Mouse (Mus musculus) R1 (cell line): Measurements from ENCODE around the gene Uqcc3.
A peak's percentile ranks its signal among the peaks of the same experiment; 100 is the strongest.
"Not testable (repeated sequence)": the region's sequence is repeated elsewhere in the genome, so short reads cannot be mapped to it uniquely, and the experiment has no call there.

Experiments used
- DNase-seq: peaks from one replicate; pipeline ENCODE4 v3.0.0-alpha.2; 2018; ENCODE audit warnings: low read depth, low spot score

Gene Uqcc3

GRCm38 (mm10) chr19:8895397-8895960 is 14.8 kb upstream of the Uqcc3 start:
- DNase-seq = no peak

DNA sequence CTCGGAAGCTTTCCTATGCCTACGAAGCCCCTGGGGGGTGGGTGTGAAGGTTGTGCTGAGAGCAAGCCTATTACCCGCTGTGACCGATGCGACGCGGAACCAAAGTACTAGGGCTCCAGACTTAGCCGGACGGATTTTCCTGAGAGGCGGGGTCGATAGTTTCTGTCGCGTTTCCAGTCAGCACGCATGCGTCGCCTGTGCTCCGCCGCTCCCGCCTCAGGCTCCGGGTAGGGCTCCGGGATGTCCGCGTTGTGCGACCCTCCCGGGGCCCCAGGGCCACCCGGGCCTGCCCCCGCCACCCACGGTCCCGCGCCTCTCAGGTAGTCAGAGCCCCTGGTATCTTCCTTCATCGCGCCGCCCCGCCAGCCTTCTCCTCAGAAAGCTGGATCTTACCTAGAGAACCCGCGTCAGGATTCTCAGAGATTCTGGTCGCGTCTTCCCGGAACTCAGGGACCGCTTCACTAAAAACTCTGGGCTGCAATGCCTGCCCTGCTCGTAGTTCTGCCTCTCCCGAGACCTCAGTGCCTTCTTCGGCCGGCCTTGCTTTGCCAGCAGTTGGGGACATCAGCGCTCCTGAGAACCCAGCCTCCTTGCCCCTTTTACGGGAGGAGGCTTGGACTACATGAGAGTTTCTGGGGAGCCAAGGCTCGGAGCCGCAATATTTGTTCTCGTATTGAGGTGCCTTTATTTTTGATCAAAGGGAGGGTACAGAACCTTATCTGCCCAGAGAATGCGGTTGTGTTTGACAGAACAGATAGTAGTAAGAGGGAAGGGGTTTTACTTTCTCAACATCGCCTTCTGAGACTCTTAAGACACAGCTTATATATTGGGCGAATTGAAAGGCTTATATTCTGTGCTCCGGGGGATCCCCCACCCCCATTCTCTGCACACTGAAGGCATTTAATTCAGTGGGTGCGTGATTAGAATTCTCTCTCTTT is 12.4 kb upstream of the Uqcc3 start, which contains the start of gene Ints5:
TSS of gene Ints5 (plus strand) at position 177 of the 938 bp plus-strand sequence.
- DNase-seq = peak; percentile 94

DNA sequence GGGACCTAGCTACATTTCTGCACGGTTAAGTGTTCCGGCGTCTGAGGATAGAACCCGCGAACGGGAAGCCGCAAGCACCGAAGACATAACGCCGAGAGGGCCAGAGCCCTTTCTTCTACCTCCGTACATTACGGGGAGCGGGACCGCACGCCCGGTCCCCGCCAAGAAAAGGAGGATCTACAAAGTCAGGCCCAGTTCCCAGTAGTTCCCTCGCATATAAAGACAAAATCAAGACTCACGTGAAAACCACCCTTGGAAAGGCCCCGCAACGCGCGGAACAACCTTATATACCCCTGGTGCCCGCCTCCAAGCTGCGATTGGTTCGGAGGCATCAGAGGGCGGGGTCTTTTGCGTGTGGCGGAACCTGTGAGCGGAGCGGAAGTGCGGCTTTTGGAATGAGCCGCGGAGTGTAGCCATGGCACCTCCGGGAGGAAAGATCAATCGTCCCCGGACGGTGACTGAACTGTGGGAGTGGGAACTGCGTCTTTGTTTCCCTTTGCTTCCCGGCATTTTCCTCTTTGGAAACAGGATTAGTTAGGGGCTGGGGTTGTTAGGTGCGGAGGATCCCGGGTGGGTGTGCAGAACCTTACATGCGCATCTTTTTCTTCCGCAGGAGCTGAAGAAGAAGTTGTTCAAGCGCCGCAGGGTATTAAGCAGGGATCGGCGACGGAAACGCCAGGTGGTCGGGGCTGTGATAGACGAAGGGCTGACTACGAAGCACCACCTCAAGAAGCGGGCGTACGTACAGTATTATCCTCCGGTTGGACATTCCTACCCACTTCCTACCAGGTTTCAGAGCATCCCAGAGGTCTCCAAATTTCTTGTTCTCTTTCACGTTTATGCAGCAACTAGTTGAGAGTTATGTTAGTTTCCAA is 8.0 kb upstream of the Uqcc3 start, which contains the start of the genes 1810009A15Rik and Gm49416:
TSS of gene 1810009A15Rik (plus strand) at position 343 of the 875 bp plus-strand sequence.
TSS of gene Gm49416 (plus strand) at position 416 of the 875 bp plus-strand sequence.
- DNase-seq = peak; percentile 99

- DNase-seq = peak; percentile 67
Observed at GRCm38 (mm10) chr19:8887585-8888463, 7.1 kb upstream of the Uqcc3 start.

DNA sequence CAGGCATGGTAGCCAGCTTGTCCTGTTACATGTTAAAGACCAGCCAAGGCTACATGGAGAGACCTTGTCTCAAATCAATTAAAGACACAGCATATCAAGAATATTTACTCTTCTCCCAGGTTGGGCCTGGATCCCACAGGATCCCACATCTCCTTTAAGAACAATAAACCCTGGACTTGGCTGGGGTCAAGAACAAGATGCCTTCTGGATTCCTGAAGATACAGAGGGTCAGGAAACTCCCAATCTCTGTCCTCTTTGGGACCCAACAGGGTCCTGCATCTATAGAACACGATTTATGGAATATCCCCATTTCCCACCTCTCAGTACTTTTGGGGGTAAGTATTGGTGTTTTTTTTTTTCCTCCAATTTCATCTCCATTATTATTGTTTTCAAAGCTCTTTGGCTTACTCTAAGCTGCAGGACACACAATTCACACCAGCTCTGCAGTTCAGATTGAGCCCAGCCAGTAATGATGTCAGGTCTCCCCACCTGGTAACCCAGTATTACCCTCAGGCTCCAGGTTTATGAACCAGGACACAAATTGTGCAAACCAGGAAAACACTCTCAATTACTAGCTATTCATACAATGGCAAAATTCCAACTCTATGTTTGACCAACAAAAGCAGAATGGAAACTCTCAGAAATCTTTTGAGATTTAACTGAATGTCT is 6.3 kb upstream of the Uqcc3 start:
- DNase-seq = peak; percentile 63

DNA sequence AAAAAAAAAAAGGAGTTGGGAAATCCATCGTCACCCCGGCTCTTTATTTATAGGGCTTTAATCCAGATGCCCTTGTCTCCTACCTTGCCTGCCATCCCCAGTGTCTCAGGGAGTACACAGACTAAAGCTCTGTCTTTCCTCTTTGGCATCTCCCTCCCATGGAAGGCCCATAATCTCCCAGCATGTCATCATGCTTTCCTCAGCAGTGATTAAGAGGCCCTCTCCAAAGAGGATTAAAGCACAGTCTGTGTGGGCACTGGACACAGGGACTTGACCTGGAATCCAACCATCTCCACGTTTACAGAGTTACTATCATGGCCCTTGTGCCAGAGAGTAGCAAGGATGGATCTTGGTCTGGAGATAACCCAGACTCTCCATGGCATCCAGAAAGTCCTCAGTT is 2.9 kb upstream of the Uqcc3 start, which contains the start of the genes Lbhd1 and Gm49403:
TSS of gene Lbhd1 (plus strand) at position 117 of the 400 bp plus-strand sequence.
TSS of gene Gm49403 (plus strand) at position 315 of the 400 bp plus-strand sequence.
- DNase-seq = no peak

DNA sequence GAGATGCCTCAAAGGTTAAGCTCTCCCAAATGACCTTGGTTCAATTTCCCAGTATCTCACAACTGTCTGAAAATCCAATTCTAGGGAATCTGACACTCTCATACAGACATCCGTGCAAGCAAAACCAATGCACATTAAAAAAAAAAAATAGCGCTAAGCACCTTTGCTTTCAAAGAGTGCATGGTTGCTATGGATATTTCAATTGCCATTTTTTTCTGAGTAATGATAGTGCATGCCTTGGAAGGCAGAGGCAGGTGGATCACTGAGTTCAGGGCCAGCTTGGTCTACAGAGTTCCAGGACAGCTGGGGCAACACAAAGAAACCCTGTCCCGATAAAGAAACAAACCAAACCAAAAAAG is 290 bp upstream of the Uqcc3 start:
- no peak for DNase-seq

GRCm38 (mm10) chr19:8875031-8875430 is 5.7 kb downstream of the Uqcc3 start:
- no peak for DNase-seq

- DNase-seq = peak; percentile 88
Observed at GRCm38 (mm10) chr19:8872266-8872840, 8.4 kb downstream of the Uqcc3 start.

- peak; percentile 100 for DNase-seq
Observed at GRCm38 (mm10) chr19:8871267-8872186, 9.2 kb downstream of the Uqcc3 start, which contains the start of gene Ubxn1. Gene Ubxn1, plus strand, starts transcription at chr19:8871496.

DNA sequence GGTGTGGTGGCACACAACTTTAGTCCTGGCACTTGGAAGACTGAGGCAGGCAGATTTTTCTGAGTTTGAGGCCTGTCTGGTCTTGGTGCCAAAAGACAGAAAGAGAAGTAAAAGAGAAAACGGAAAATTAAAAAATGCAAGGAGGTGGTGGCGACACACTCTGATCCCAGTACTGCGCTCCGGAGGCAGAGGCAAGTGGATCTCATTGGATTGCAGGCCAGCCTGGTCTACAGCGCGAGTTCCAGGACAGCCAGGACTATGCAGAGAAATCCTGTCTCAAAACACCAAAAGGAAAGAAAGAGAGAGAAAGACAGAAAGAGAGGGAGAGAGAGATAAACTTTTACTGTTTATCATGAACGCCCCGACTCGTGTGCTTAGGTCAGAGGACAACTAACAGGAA is 9.9 kb downstream of the Uqcc3 start:
- no peak for DNase-seq

DNA sequence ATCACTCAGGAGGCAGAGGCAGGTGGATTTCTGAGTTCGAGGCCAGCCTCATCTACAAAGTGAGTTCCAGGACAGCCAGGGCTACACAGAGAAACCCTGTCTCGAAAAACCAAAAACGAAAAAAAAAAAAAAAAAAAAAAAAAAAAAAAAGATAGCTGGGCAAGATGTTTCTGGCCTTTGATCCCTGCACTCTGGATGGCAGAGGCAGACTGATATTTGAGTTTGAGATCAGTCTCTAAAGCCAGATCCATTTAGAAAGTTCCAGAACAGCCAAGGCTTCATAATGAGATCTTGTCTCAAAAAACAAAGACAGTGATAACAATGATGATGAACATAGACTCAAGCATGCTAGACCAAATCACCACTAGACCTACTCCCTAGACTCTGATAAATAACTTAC is 10.3 kb downstream of the Uqcc3 start:
- not testable (repeated sequence) for DNase-seq

GRCm38 (mm10) chr19:8864265-8864664 is 16.5 kb downstream of the Uqcc3 start:
- DNase-seq = no peak

- no peak for DNase-seq
Observed at GRCm38 (mm10) chr19:8859018-8859417, 21.7 kb downstream of the Uqcc3 start.

DNA sequence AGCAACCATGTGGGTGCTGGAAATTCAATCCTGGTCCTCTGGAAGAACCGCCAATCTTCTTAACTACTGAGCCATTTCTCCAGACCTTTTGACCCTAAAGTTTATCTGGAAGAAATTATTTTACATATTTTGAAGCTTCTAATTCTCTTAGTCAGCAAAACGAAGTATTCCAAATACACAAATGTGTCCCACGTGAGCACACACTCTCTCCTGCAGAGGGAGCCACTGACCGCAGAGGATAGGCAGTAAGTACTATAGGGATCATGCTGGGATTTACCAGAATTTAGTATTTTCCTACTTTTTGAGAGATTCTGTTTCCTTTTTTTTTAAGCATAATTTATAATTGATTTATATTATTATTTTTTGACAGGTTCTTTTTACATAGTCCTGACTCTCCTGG is 23.0 kb downstream of the Uqcc3 start:
- DNase-seq = peak; percentile 82

GRCm38 (mm10) chr19:8853117-8853516 is 27.6 kb downstream of the Uqcc3 start:
- DNase-seq = no peak

- DNase-seq = no peak
Observed at GRCm38 (mm10) chr19:8852236-8852928, 28.3 kb downstream of the Uqcc3 start.

DNA sequence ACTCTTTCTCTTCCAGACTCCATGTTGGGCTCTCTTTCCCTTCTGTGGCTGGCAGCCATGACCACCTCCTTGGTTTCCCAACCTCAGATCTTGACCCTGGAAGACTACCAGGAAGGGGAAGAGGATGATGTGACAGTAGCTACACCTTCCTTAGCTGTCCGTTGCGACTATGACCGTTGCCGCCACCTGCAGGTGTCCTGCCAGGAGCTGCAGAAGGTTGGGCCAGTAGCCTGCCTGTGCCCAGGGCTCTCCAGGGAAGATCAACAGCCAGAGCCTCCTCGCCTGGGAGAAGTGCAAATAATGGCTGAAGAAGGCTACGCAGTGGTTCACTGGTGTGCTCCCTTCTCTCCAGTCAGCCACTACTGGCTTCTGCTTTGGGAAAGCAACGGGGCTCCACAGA is 29.1 kb downstream of the Uqcc3 start:
- DNase-seq = no peak
